In the genomic region with DNA sequence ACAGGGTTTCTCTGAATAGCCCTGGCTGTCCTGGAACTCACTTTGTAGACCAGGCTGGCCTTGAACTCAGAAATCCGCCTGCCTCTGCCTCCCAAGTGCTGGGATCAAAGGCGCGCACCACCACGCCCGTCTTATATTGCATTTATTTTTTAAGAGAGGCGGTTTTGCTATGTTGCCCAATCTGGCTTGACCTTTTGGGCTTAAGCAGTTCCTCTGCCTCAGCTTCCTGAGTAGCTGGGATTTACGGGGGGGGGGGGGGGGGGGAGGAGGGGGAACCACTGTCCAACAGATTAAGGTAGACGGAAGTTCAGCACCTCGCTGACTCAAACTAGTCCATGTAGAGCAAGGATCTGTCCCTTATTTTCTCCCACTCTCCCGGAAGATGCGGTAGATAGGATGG, we compare ENCODE assay signal across 12 mouse cellular contexts. TPM values are rescaled to one million over a fixed set of nuclear protein-coding genes. Genes with fewer than 3 reads are reported as not detected.
"Had no signal": no experiment of that assay in that cellular context is flagged by ENCODE, and none has a peak within 500 bp of the region (broad histone marks: within the 10 kb centered on the region; RNA-seq: fewer than 3 reads in every experiment).

No protein-coding gene starts in this region.

- H3K4me1 ChIP-seq: limb, embryonic 15.5 days; midbrain, embryonic 15.5 days had no signal

- H3K27ac ChIP-seq: limb, embryonic 15.5 days; liver, embryonic 13.5 days; midbrain, embryonic 15.5 days had no signal

- H3K9me3 ChIP-seq: limb, embryonic 15.5 days; liver, embryonic 13.5 days; midbrain, embryonic 15.5 days had no signal

- H3K4me3 ChIP-seq: limb, embryonic 15.5 days; liver, embryonic 13.5 days; midbrain, embryonic 15.5 days had no signal

- H3K27me3 ChIP-seq: limb, embryonic 15.5 days; liver, embryonic 13.5 days; midbrain, embryonic 15.5 days had no signal

- ATAC-seq: inflammation-experienced regulatory T-cells, adult 6 months; midbrain, embryonic 15.5 days had no signal

- DNase-seq: kidney, adult 18-20 months; kidney, postnatal 10 days; liver, embryonic 13.5 days; lung, adult 18-20 months; right cerebral cortex, adult 18-20 months; right cerebral cortex, postnatal 25 days; thymus, postnatal 36 days had no signal

- H3K9ac ChIP-seq: limb, embryonic 15.5 days; liver, embryonic 13.5 days; midbrain, embryonic 15.5 days had no signal

- H3K4me2 ChIP-seq: limb, embryonic 15.5 days; liver, embryonic 13.5 days; midbrain, embryonic 11.5 days; midbrain, embryonic 15.5 days had no signal

- H3K36me3 ChIP-seq: limb, embryonic 15.5 days; liver, embryonic 13.5 days; midbrain, embryonic 15.5 days had no signal

RNA-seq across cellular contexts. Expression of a gene that starts 49.7 kb away (rescaled TPM):
- total RNA-seq: megakaryocyte progenitor cell, adult 5-6 weeks had no signal
